Mouse (Mus musculus): Measurements from ENCODE around the gene Mapk8.
"Not testable (repeated sequence)": the region's sequence is repeated elsewhere in the genome, so short reads cannot be mapped to it uniquely, and the experiment has no call there.

Mapk8 gene

GRCm38 (mm10) chr14:33447027-33447569 lies at the start of gene Mapk8:
Mapk8 (minus strand) TSS chr14:33447158.
- DNase-seq (ENCODE audit: low read depth), result peak; percentile 85

DNA sequence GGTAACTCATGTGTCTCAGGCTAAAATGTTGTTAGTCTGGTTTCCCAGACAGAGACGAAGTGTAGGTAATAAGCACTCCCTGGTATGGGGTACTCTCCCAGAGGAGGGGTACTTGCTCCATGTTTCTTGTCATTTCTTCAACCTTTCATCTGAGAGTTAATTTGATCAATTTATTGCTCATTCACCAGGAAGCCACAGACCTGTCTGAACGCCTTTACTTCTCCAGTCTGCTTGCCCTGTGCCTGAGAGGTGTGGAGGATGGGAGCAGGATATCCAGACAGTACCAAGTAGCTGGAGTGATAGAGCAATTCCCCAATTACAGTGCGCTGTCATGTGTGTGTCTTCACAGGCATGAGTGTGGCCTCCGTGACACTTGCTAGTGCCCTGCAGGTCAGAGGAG lies 48.3 kb upstream of the Mapk8 start:
- DNase-seq (ENCODE audit: low read depth), result no peak

GRCm38 (mm10) chr14:33487805-33488550 lies 41.0 kb upstream of the Mapk8 start:
- DNase-seq (ENCODE audit: low read depth), result no peak

- DNase-seq (ENCODE audit: low read depth), result no peak
Observed at GRCm38 (mm10) chr14:33481991-33482390, 35.0 kb upstream of the Mapk8 start.

- no peak for DNase-seq (ENCODE audit: low read depth)
Observed at GRCm38 (mm10) chr14:33476094-33476760, 29.3 kb upstream of the Mapk8 start.

DNA sequence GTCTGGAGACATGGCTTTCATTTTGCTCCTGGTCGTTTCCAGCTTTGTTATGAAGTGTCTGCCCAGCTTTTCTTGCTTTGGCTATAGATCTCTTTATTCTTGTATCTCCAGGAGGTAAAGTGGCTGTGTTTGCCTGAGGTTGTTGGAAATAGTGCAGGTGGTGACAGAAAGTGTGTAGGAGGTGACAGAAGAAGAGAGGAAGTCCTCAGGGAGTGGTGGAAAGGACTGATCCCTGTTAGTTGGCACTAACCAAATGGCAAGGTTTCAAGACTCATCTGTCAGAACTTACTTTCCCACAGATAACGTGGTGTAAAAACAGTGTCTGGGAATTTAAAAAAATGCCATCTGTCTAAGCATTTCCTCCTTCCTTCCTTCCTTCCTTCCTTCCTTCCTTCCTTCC lies 27.5 kb upstream of the Mapk8 start:
- no peak for DNase-seq (ENCODE audit: low read depth)

DNA sequence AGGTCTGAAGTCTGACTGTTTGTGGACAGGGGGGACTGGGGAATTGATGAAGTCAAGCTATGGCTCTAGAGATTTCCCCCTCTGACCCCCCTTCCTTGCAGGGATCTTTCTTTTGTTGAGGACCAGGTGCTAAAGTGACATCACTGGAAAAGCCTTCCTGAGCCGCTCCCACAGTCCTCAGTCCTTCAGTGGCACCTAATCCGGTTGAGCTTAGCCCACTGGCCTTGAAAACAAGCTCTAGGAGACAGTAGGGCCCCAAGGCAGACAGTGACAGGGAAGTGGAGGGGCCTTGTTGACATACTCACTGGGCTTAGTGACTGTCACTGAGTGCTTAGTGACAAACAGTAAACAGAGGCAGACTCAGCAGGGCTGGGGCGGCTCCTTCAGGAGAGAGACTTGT lies 24.4 kb upstream of the Mapk8 start, which contains the start of gene Frmpd2:
Gene Frmpd2 (plus strand): TSS at position 366 of the 400 bp plus-strand sequence.
- no peak for DNase-seq (ENCODE audit: low read depth)

DNA sequence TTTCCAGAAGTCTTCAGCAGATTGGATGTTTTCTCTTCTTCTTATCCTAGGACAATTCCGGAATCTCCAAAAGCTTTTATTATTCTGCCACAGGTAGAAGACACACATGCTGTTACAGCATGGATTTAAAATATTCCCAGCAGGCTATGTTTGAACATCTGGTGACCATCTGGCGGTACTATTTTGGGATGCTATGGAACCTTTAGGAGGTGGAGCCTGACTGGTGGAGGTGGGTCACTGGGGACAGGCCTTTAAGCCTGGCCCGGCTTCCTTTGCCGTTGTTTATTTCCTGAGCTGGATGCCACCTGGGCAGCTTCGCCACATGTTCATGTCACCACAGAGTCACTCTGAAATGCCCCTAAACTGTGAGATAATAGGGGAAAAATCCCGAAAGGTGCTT lies 20.8 kb upstream of the Mapk8 start:
- no peak for DNase-seq (ENCODE audit: low read depth)

- DNase-seq (ENCODE audit: low read depth), result no peak
Observed at GRCm38 (mm10) chr14:33463658-33464057, 16.7 kb upstream of the Mapk8 start.

DNA sequence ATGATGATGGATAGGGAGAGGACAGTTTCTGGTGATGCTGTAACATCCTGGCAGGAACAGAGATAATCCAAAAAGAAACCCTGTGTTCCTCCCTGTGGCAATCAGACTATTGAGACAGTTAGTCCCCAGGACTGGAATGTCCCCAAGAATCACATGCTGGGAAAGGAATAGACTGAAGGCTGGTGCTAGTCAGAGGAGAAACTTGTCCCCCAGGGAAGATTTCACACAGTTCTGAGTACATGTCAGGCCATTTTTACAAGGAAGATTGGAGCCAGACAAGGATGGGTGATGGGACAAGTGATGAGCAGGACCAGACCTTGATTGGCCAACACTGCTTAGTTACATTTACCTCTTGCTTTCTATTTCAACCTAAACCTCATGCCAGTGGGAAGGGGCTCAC lies 3.4 kb upstream of the Mapk8 start:
- DNase-seq (ENCODE audit: low read depth), result no peak

- DNase-seq (ENCODE audit: low read depth), result no peak
Observed at GRCm38 (mm10) chr14:33449296-33449840, 2.4 kb upstream of the Mapk8 start.

- DNase-seq (ENCODE audit: low read depth), result no peak
Observed at GRCm38 (mm10) chr14:33448276-33448675, 1.3 kb upstream of the Mapk8 start.

- peak; percentile 8 for DNase-seq (ENCODE audit: low read depth)
Observed at GRCm38 (mm10) chr14:33446561-33447023, 366 bp downstream of the Mapk8 start.

DNA sequence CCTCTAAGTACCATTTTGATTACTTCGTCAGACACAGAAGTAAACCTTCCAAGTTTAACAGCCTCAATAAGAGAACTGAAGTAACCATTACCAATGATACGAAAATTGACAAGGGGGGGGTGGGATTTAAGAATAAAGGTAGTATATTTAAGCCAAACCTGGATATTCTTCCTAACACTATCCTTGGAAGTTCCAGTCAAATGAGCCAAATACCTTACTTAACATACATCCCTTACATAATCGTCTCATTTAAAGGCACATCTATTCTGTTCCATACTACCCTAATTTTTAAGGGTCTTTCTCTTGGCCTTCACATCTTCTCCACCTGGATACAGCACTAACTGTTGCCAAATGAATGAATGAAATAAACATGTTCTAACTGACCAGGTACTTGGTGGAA lies 996 bp downstream of the Mapk8 start:
- no peak for DNase-seq (ENCODE audit: low read depth)

- no peak for DNase-seq (ENCODE audit: low read depth)
Observed at GRCm38 (mm10) chr14:33443780-33444179, 3.2 kb downstream of the Mapk8 start.

DNA sequence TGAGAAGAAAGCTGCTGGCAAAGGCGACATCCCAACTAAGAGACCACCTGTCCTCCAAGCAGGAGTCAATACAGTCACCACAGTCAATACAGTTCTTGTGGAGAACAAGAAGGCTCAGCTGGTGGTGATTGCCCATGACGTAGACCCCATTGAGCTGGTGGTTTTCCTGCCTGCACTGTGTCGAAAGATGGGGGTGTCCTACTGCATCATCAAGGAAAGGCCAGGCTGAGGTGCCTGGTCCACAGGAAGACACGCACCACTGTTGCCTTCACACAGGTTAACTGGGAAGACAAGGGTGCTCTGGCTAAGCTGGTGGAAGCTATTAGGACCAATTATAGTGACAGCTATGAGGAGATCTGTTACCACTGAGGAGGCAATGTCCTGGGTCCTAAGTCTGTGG lies 14.5 kb downstream of the Mapk8 start:
- DNase-seq (ENCODE audit: low read depth), result not testable (repeated sequence)

DNA sequence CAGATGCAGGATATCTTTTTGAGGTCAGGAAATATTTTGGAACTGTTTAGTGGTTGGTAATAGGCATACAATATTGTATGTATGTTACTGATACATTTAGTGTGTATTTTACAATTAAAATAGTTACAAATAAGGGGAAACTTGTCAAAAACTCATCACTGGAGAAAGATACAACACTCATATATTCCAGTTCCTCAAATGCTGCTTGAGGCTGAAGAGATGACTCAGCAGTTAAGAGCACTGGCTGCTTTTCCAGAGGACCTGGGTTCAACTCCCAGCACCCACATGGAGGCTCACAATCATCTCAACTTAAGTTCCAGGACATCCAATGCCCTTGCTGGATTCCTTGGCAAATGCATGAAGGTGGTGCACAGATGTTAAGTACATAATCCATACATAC lies 22.8 kb downstream of the Mapk8 start:
- DNase-seq (ENCODE audit: low read depth), result no peak

DNA sequence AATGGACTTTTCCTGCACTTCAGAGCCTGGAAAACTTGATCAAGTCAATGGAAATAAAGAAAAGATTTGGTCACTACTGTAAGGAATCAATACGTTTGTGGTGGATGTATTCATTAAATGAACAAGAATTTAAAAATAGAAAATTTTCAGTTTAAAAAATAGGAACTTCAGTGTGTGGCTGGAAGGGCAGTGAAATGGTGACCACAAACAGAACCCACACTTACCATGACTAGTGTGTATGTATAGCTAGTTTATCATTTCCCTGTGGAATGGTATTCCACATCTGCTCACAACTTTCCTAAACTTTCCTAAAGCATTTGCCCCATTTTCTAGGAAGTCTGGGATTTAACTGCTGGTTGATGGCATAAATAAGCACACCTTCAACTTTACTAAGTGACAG lies 24.0 kb downstream of the Mapk8 start:
- no peak for DNase-seq (ENCODE audit: low read depth)

DNA sequence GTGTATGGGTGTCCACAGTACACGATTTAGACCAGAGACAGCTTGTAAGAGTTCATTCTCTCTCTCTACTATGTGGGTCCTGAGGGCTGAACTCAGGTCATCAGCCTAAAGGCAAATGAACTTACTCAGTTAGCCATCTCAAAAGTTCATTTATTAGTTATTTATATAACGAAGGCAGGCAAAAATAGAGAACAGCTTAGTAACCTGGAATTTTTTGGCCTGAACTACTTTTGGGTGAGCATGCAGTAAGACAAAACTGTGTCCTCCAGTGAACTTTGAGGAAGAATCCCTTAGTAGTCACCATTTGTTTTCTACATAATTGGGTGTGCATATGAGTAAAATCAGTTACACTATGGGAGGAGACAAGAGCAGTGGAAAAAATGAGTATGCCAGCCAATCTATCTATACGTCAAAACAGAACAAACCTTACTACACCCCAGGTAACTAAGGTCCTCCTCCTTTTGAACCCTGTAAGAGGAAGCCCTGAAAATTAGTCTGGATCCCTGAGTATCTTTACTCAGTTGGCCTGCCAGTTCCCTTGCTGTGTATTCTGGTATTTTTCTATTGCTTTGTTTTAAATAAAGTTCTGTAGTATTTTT lies 28.5 kb downstream of the Mapk8 start:
- no peak for DNase-seq (ENCODE audit: low read depth)

GRCm38 (mm10) chr14:33415746-33416145 lies 31.2 kb downstream of the Mapk8 start:
- DNase-seq (ENCODE audit: low read depth), result no peak

DNA sequence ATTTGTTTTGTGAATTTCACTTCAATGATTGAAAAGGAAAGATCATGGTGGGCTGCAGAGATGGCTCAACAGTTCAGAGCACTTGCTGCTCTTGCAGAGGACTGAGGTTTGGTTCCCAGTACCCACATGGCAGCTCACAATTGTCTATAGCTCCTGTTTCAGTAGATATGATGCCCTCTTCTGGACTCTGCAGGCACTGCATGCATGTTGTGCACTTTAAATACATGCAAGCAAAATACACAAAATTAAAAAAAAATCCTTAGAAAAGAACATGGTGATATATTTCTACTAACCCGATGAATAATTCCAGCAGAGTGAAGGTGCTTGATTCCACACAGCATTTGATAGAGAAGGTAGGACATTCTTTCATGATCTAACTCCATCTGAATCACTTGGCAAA lies 44.6 kb downstream of the Mapk8 start:
- DNase-seq (ENCODE audit: low read depth), result peak; percentile 11

DNA sequence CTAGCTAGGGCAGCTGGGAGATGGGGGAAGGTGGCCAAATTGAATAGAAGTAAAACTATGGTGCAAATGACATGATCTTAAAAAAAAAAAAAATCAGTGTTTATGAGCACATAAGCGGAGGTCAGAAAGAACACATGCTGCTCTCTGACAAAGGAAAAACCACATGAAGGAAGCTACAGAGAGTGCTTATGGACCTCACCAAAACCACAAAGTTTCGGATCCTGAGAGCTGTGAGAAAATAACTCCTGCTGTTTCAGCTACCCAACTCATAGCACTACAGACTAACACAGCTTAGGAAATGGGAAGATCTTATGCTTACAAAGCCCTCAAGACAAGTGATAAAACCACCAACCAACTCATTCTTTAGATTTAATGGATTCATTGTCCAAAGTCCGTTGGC lies 46.9 kb downstream of the Mapk8 start:
- DNase-seq (ENCODE audit: low read depth), result no peak

Measured in c-Kit-positive CD71-positive TER-119-negative erythroid progenitor cells, embryonic 14.5 days (primary cell).